ENCODE assay signal across 11 mouse cellular contexts in the genomic region with DNA sequence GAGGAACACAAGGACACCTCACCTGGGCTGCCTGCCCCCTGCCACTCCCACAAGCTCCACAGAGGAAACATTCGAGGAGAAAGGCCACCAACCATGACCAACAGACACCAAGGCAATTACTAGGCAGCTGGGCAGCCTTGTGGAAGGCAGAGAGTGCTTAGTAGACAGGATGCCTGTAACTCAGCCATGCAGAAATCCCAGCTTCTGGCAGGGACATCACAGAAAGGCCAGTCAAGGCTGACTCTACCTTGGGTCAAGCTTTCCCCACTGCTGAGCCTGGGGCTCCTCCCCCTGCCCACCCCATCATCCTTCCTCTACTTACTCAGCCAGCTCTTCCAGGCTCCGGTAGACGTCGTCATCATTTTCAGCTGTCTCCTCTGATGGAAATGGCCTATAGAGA.
DNase-seq lines count a peak whose midpoint lies in the region; ATAC-seq lines count a peak whose summit lies in the region.
"Had no signal": no experiment of that assay in that cellular context is flagged by ENCODE, and none has a peak within 500 bp of the region (broad histone marks: within the 10 kb centered on the region; RNA-seq: fewer than 3 reads in every experiment).

No protein-coding gene starts in this region.

- H3K4me1 ChIP-seq in kidney, embryonic 16.5 days (ENCODE audit: insufficient read depth, low read length), result peaks cover 45% of the 10 kb centered on the region

- peak; percentile 17 for DNase-seq in embryo, embryonic 10 days (ENCODE audit: low spot score)
- DNase-seq in embryo, embryonic 9.5 days (ENCODE audit: extremely low spot score), result no peak
- peak; percentile 61 for DNase-seq in 3134 (ENCODE audit: extremely low read depth, insufficient read length, low spot score)
- peak; percentile 56 for DNase-seq in adrenal gland, postnatal 14 days
- DNase-seq in left cerebral cortex, postnatal 25 days (ENCODE audit: low spot score in 2 of 2), result no peak
- no peak for DNase-seq in cerebellum, adult 11 months
- DNase-seq: forebrain, postnatal 0 days; heart, postnatal 10 days had no signal

- intact Hi-C loops in left cerebral cortex, postnatal 25 days (cut with DNase I), result no loop called here

- H3K36me3 ChIP-seq in kidney, embryonic 16.5 days (ENCODE audit: insufficient read depth, low read length), result no peaks in the 10 kb centered on the region
- H3K36me3 ChIP-seq: liver, embryonic 15.5 days had no signal

- no peak overlapping the region for H3K4me2 ChIP-seq in kidney, embryonic 16.5 days (replicated peaks; ENCODE audit: low read depth, low read length)
- H3K4me2 ChIP-seq: liver, embryonic 15.5 days had no signal

- H3K27me3 ChIP-seq in kidney, embryonic 16.5 days (ENCODE audit: insufficient read depth, low read length), result no peaks in the 10 kb centered on the region
- H3K27me3 ChIP-seq: liver, embryonic 15.5 days had no signal

- ATAC-seq in kidney, embryonic 16.5 days (ENCODE audit: low FRiP score, low TSS enrichment), result peak; percentile 94
- no peak for ATAC-seq in megakaryocyte, adult 5-6 weeks (ENCODE audit: poor library complexity, severe bottlenecking)
- ATAC-seq: forebrain, postnatal 0 days had no signal

- no peak overlapping the region for H3K9ac ChIP-seq in kidney, embryonic 16.5 days (replicated peaks; ENCODE audit: low read length)
- H3K9ac ChIP-seq: forebrain, postnatal 0 days; liver, embryonic 15.5 days had no signal

- H3K4me3 ChIP-seq in kidney, embryonic 16.5 days (ENCODE audit: low read length), result no peak overlapping the region
- H3K4me3 ChIP-seq: liver, embryonic 15.5 days had no signal

- WGBS in kidney, embryonic 16.5 days, result 24% methylated on average over 4 of the region's 4 CpGs

- H3K27ac ChIP-seq in kidney, embryonic 16.5 days (ENCODE audit: low read length), result peak overlapping the region; percentile 79
- H3K27ac ChIP-seq: liver, embryonic 15.5 days had no signal

- H3K9me3 ChIP-seq in kidney, embryonic 16.5 days (ENCODE audit: low read length), result no peaks in the 10 kb centered on the region
- H3K9me3 ChIP-seq: liver, embryonic 15.5 days had no signal

Comparison
In these comparisons a context has a peak if more than half of its experiments do, and no peak if none do; other contexts are left out.
1. DNase-seq: peak in embryo, embryonic 10 days (single experiment), 3134 (single experiment) and adrenal gland, postnatal 14 days (single experiment); none in embryo, embryonic 9.5 days (single experiment), left cerebral cortex, postnatal 25 days (0 of 2) and cerebellum, adult 11 months (single experiment).